In genomic region chr7:110164712-110165122, GRCm38 (mm10) we compare ENCODE assay signal across 1 mouse cellular context.
TF ChIP-seq lines count a peak whose summit lies in the region.

No protein-coding gene starts in this region.

TF ChIP-seq in CH12.LX, 34 proteins besides CTCF, POLR2A, EP300 and RAD21 (continued from another document):
- TF ChIP-seq GABPA (IDR thresholded peaks at IDR 0.05; ENCODE audit: insufficient replicate concordance, low read depth, low read length) (no peak), NRF1 (IDR thresholded peaks at IDR 0.05; ENCODE audit: low read depth, low read length) (peak; percentile 91), CHD1 (IDR thresholded peaks at IDR 0.05; ENCODE audit: low read depth, low read length) (no peak), ZNF384 (IDR thresholded peaks at IDR 0.05; ENCODE audit: low read depth, low read length) (peak; percentile 7; the same call in 1 of the 2 replicates), MAX (IDR thresholded peaks at IDR 0.05; ENCODE audit: low read length) (no peak; the same call in 1 of the 2 replicates), JUND (conservative IDR thresholded peaks at IDR 0.05; ENCODE audit: low read depth, low read length) (0 out of 2 replicates have a peak, but pooled peaks have one; percentile 12), ZKSCAN1 (IDR thresholded peaks at IDR 0.05; ENCODE audit: borderline replicate concordance, low read depth, low read length) (no peak), MYC (IDR thresholded peaks at IDR 0.05; ENCODE audit: low read depth, low read length) (peak; percentile 82; the same call in 1 of the 2 replicates), USF2 (conservative IDR thresholded peaks at IDR 0.05; ENCODE audit: low read depth, low read length) (no peak), MEF2A (IDR thresholded peaks at IDR 0.05; ENCODE audit: borderline replicate concordance, low read depth, low read length) (peak; percentile 92), NELFE (IDR thresholded peaks at IDR 0.05; ENCODE audit: low read depth, low read length) (peak; percentile 90), USF1 (IDR thresholded peaks at IDR 0.05; ENCODE audit: low read depth, low read length) (no peak; the same call in 1 of the 2 replicates), SIN3A (IDR thresholded peaks at IDR 0.05; ENCODE audit: low read length) (peak; percentile 62; the same call in 1 of the 2 replicates), TCF12 (IDR thresholded peaks at IDR 0.05; ENCODE audit: low read depth, low read length) (peak; percentile 95), ETS1 (conservative IDR thresholded peaks at IDR 0.05; ENCODE audit: low read depth, low read length) (peak; percentile 65), ZMIZ1 (IDR thresholded peaks at IDR 0.05; ENCODE audit: low read depth, low read length) (peak; percentile 38; the same call in 1 of the 2 replicates), POLR2AphosphoS2 (IDR thresholded peaks at IDR 0.05; ENCODE audit: low read depth, low read length) (peak; percentile 94), HCFC1 (IDR thresholded peaks at IDR 0.05; ENCODE audit: low read depth, low read length) (0 out of 2 replicates have a peak, but pooled peaks have one; percentile 34)
